Mouse (Mus musculus) heart, embryonic 11.5 days (tissue): ENCODE results near the gene Vps13d. TPM values are rescaled to one million over a fixed set of nuclear protein-coding genes. Genes with fewer than 3 reads are reported as not detected.

Source experiments
- ATAC-seq: fragments of 200-750 bp; cut with Nextera tagmentation; replicated peaks from 2 replicates; pipeline ENCODE4 v1.8.0; 2017; ENCODE audit warnings: moderate library complexity; ENCODE audit not compliant: insufficient number of reproducible peaks, low FRiP score, low TSS enrichment
- H3K27ac ChIP-seq: fragments of 300-500 bp; sonication (generic); 2 replicates; pipeline ENCODE4 v1.5.1; 2014; ENCODE audit warnings: mild to moderate bottlenecking, low read depth, low read length
- H3K27me3 ChIP-seq: fragments of 300-500 bp; sonication (generic); 2 replicates; pipeline ENCODE4 v1.6.1; 2014; ENCODE audit warnings: mild to moderate bottlenecking, low read length, mixed read lengths; ENCODE audit not compliant: control insufficient read depth, insufficient read depth
- H3K36me3 ChIP-seq: fragments of 300-500 bp; sonication (generic); 2 replicates; pipeline ENCODE4 v1.6.1; 2014; ENCODE audit warnings: mild to moderate bottlenecking, low read length, moderate library complexity, mixed read lengths; ENCODE audit not compliant: control insufficient read depth, insufficient read depth
- H3K4me1 ChIP-seq: fragments of 300-500 bp; sonication (generic); 2 replicates; pipeline ENCODE4 v1.6.1; 2014; ENCODE audit warnings: low read length; ENCODE audit not compliant: control insufficient read depth, insufficient read depth
- H3K4me2 ChIP-seq: fragments of 300-500 bp; sonication (generic); 2 replicates; pipeline ENCODE4 v1.6.1; 2014; ENCODE audit warnings: mild to moderate bottlenecking, moderate library complexity
- H3K4me3 ChIP-seq: fragments of 300-500 bp; sonication (generic); 2 replicates; pipeline ENCODE4 v1.5.1; 2014; ENCODE audit warnings: low read depth, low read length
- H3K9ac ChIP-seq: fragments of 300-500 bp; sonication (generic); 2 replicates; pipeline ENCODE4 v1.6.1; 2014; ENCODE audit warnings: mild to moderate bottlenecking, low read depth, low read length, moderate library complexity
- H3K9me3 ChIP-seq: fragments of 300-500 bp; sonication (generic); replicated peaks from 2 replicates; pipeline ENCODE4 v1.6.1; 2016; ENCODE audit warnings: low read length; ENCODE audit not compliant: control insufficient read depth
- WGBS: fragments of 180-500 bp; shearing (Covaris S2); extraction: QIAGEN DNeasy Blood & Tissue Kit; methylation state at CpG from one replicate; pipeline ENCODE4 v1.1.7; 2014; ENCODE audit not compliant: insufficient replicate concordance; 5-methylcytosine and 5-hydroxymethylcytosine counted together
- polyA plus RNA-seq: library from polyadenylated mRNA; unstranded; fragments of >200 nt; fragmentation: Nextera tagmentation; extraction: Ambion mirVana; gene quantifications from 2 replicates; pipeline ENCODE4 v1.2.1, GENCODE M21; 2014

The Vps13d gene
- polyA plus RNA-seq, 1 experiment from 2014 or later: 12.0 TPM

DNA sequence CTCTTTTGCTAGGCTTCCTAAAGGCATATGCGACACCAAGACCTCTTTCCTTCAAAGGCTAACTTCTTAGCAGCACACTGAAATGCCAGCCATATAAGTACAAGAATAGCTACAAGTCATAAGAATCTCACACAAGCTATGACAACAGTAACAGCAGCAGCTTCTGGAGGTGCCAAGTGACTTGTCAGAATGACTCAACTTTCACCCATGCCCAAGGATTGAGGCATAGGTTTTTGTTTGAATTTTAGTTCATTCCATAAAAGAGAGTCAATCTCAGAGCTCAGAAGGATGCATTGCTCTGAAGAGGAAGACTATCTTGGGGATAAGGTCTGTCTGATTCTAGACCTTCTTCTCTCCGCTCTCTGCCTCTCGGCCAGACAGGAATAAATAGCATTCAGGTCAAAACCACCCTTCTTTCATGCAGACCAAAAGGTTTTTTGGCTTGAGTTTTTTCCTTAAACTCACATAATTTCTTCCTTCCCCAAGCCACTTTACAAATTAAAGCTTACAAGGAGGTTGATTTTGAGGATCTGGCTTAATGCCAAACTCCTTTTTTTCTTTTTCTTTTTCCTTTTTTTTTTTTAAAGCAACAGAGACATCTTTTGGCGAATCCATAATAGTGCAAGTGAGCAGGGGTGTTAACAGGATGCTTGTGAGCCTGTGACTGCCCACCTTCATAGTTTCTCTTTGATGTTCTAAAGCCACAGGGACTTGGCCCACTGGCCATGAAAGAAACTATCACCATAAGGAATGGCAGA, 69.2 kb downstream of the Vps13d start:
- Histone ChIP-seq H3K4me3 (no peak overlapping the region), H3K9me3 (no peaks in the 10 kb centered on the region), H3K4me1 (no peaks in the 10 kb centered on the region), H3K27me3 (no peaks in the 10 kb centered on the region), H3K36me3 (peaks cover 17% of the 10 kb centered on the region), H3K9ac (no peak overlapping the region), H3K4me2 (no peak overlapping the region), H3K27ac (no peak overlapping the region)
- 78% methylated on average over 4 of the region's 4 CpGs for WGBS
- no peak for ATAC-seq

- no peak for ATAC-seq
- WGBS: 82% methylated on average over 4 of the region's 4 CpGs
- Histone ChIP-seq H3K9ac (no peak overlapping the region), H3K4me2 (no peak overlapping the region), H3K9me3 (no peaks in the 10 kb centered on the region), H3K36me3 (peaks cover 16% of the 10 kb centered on the region), H3K4me3 (no peak overlapping the region), H3K27me3 (no peaks in the 10 kb centered on the region), H3K27ac (no peak overlapping the region), H3K4me1 (no peaks in the 10 kb centered on the region)
These were observed 70.4 kb downstream of the Vps13d start for GRCm38 (mm10) chr4:145124419-145124818.

DNA sequence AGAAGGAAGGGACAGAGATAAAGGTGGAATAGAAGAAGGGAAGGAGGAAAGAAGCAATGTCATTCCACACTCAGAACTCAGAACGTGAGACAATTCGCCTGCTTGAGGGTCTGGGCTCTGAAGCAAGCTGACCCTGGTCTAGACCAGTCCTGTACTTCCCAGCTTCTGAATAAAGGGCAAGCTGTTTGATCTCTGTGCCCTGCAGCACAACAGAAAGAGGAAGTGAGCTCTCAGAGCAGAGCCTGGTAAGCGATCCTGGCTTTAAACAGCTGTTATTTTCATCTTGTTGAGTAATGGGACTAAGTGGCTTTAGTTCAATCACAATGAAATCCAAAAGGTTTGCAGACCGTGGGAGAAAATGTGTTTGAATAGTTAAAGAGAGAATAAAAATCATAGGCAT, 83.2 kb downstream of the Vps13d start:
- no peak overlapping the region for H3K27ac ChIP-seq
- no peak for ATAC-seq
- H3K4me1 ChIP-seq: no peaks in the 10 kb centered on the region
- no peak overlapping the region for H3K4me3 ChIP-seq
- H3K27me3 ChIP-seq: no peaks in the 10 kb centered on the region
- H3K9me3 ChIP-seq: no peaks in the 10 kb centered on the region
- 62% methylated on average over 4 of the region's 4 CpGs for WGBS
- no peak overlapping the region for H3K9ac ChIP-seq
- no peak overlapping the region for H3K4me2 ChIP-seq
- peaks cover 33% of the 10 kb centered on the region for H3K36me3 ChIP-seq

- peaks cover 34% of the 10 kb centered on the region for H3K36me3 ChIP-seq
- no peak for ATAC-seq
- H3K9me3 ChIP-seq: no peaks in the 10 kb centered on the region
These were observed 84.1 kb downstream of the Vps13d start for GRCm38 (mm10) chr4:145110736-145111135.

DNA sequence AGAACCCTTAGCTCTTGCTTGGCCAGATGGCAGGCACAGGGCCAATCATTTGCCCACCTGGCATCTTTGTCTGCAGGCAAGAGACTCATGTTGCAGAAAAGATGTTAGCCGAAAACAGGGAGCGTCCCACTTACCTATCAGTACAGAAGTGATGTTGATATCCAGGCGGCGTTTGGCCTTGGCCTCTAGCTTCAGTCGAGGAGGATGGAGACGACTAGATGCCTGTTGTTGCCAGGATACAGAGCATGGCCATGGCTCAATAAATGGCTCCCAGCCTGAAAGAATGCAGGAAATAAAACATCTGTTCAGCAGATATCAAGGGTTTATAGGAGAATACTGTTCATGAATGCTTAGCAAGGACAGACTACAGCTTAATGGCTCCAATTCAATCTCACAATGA, 88.0 kb downstream of the Vps13d start:
- Histone ChIP-seq H3K27ac (no peak overlapping the region), H3K36me3 (peaks cover 26% of the 10 kb centered on the region), H3K4me1 (no peaks in the 10 kb centered on the region), H3K9ac (no peak overlapping the region), H3K27me3 (no peaks in the 10 kb centered on the region), H3K4me3 (no peak overlapping the region), H3K4me2 (no peak overlapping the region), H3K9me3 (no peaks in the 10 kb centered on the region)
- no peak for ATAC-seq
- WGBS: 85% methylated on average over 6 of the region's 6 CpGs

More at GRCm38 (mm10) chr4:145110736-145111135, 84.1 kb downstream of the Vps13d start:
- H3K27ac ChIP-seq: no peak overlapping the region
- no peak overlapping the region for H3K9ac ChIP-seq
- H3K27me3 ChIP-seq: no peaks in the 10 kb centered on the region
- WGBS: 84% methylated on average over 6 of the region's 6 CpGs
- H3K4me2 ChIP-seq: no peak overlapping the region
- H3K4me3 ChIP-seq: no peak overlapping the region
- no peaks in the 10 kb centered on the region for H3K4me1 ChIP-seq

DNA sequence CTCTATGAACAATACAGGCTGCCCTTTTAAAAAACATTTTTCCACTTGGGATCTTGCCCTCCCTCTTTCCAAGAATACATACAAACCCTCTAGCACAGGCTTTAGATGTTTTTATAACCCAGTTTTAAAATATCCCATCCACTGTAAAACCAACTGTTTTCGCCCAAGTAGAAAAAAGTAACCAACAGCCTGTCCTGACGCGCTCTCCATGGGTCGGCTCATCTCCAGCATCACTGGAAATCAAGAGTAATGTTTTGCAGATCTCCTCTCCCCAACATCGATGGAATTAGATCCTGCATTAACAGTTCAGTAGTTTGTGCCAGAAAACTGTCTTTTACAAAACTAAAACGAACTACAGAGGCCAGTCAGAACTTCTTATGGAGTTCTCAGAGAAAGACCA, 89.5 kb downstream of the Vps13d start:
- 79% methylated on average over 6 of the region's 6 CpGs for WGBS

GRCm38 (mm10) chr4:145104917-145105316, 89.9 kb downstream of the Vps13d start:
- Histone ChIP-seq H3K4me3 (no peak overlapping the region), H3K9ac (no peak overlapping the region), H3K36me3 (peaks cover 28% of the 10 kb centered on the region), H3K27me3 (no peaks in the 10 kb centered on the region), H3K27ac (no peak overlapping the region), H3K4me2 (no peak overlapping the region), H3K9me3 (no peaks in the 10 kb centered on the region), H3K4me1 (no peaks in the 10 kb centered on the region)
- no peak for ATAC-seq
- 83% methylated on average over 2 of the region's 2 CpGs for WGBS

More for the DNA sequence above, 89.5 kb downstream of the Vps13d start:
- Histone ChIP-seq H3K27me3 (no peaks in the 10 kb centered on the region), H3K4me1 (no peaks in the 10 kb centered on the region), H3K9ac (no peak overlapping the region), H3K27ac (no peak overlapping the region), H3K9me3 (no peaks in the 10 kb centered on the region), H3K4me3 (no peak overlapping the region), H3K36me3 (peaks cover 28% of the 10 kb centered on the region), H3K4me2 (no peak overlapping the region)
- no peak for ATAC-seq

GRCm38 (mm10) chr4:145103617-145104016, 91.2 kb downstream of the Vps13d start:
- Histone ChIP-seq H3K4me2 (no peak overlapping the region), H3K9ac (no peak overlapping the region), H3K27me3 (no peaks in the 10 kb centered on the region), H3K36me3 (peaks cover 29% of the 10 kb centered on the region), H3K4me3 (no peak overlapping the region), H3K27ac (no peak overlapping the region), H3K9me3 (no peaks in the 10 kb centered on the region), H3K4me1 (no peaks in the 10 kb centered on the region)
- ATAC-seq: no peak
